Mouse (Mus musculus): ENCODE measurements around the gene Tuba1c. TPM values are rescaled to one million over a fixed set of nuclear protein-coding genes. Genes with fewer than 3 reads are reported as not detected.
A peak's percentile ranks its signal among the peaks of the same experiment; 100 is the strongest.

Gene Tuba1c
- polyA plus RNA-seq (2015; fragmentation: Nextera tagmentation; extraction: Ambion mirVana), result 130 and 149 TPM in 2 replicates

DNA sequence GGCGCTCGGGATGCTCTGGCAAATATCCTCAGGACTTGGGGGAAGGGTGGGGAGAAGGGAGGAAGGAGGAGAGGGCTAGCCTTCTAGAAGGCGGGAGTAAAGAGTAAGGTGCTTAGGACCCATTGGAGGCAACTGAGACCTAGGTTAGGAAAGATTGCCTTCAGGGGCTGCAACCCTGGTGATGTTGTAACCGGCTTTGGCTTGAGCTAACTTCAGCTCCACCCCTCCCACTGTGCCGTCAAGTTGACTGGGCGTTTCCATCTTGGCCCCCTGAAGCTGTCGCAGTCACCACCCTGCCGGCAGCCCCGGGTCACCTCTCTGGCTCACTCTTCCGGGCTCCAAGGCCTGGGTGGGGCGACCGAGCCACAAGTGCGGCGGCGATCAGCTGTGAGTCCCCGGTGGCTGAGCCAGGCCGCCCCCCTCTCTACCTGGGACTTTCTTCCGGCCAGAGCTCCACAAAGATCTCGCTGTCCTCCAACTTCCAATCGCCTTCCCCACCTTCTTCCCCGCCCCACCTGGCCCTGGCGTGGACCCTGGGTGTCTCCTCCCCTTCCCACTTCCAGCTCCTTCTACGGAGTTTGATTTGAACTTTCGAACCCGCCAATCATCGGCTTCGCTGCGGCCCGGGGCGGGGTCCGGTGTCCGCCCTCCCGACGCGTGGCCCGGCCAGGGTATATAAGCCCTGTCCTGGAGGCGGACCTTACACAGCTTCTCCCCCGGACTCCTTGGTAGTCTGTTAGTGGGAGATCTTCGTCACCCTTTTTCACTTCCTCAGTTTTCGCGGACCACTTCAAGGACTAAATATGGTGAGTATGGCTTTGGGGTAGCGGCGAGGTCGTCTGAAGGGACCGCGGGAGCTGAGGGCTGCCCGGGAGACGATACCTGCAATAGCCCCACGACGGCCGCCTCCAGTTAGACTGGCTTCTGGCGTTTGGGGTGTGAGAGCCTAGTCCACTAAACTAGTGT is at the start of gene Tuba1c:
Gene Tuba1c, plus strand, starts transcription at position 273 of the 966 bp plus-strand sequence.
- peak within 1 kb of the TSS; percentile 95 for H3K27ac ChIP-seq (ENCODE audit: low read length)
- no peaks in the 10 kb centered on the region for H3K27me3 ChIP-seq (ENCODE audit: control insufficient read depth, insufficient read depth, low read length)
- H3K36me3 ChIP-seq (ENCODE audit: control insufficient read depth, insufficient read depth), result peaks cover 5% of the 10 kb centered on the region
- H3K9ac ChIP-seq (ENCODE audit: low read length), result peak within 1 kb of the TSS; percentile 88
- ATAC-seq (replicated peaks; ENCODE audit: extremely low read depth, insufficient read depth, low FRiP score), result peak; percentile 88
- H3K4me1 ChIP-seq (ENCODE audit: control insufficient read depth, insufficient read depth, low read length), result peaks cover 39% of the 10 kb centered on the region
- WGBS, result under 1% methylated on average over 52 of the region's 52 CpGs
- peak within 1 kb of the TSS; percentile 70 for H3K4me2 ChIP-seq (ENCODE audit: low read depth, low read length)
- H3K4me3 ChIP-seq (ENCODE audit: low read length), result peak within 1 kb of the TSS; percentile 86
- no peaks in the 10 kb centered on the region for H3K9me3 ChIP-seq (replicated peaks; ENCODE audit: control insufficient read depth, low read length)

DNA sequence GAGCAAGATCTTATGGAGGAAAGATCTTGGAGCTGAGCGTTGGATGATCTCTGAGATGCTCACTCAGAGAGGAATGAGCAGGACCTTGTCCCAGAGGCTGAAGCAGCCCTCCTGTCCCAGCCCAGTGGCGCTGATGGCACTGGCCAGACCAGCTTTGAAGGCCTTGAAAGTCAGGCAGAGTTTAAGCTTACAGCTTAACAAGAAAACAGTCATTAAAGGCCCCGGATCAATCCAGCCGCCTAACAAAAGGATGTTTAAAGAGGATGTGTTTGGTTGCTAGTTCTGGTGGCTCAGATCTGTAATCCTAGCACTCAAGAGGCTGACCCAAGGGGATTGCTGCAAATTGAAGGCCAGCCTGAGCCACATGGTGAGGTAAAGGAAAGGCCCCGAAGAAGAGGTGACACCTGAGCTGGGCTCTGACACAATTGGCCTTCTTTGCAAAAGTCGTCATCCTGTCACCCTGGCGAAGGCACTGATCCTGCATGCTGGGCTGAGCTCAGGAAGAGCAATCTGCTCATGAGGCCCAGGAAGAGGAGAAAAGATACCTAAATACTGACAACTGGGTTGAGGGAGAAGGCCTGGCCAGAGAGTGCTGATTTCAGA is 49.6 kb upstream of the Tuba1c start:
- Histone ChIP-seq H3K36me3 (ENCODE audit: control insufficient read depth, insufficient read depth) (no peaks in the 10 kb centered on the region), H3K9ac (ENCODE audit: low read length) (no peak overlapping the region), H3K9me3 (replicated peaks; ENCODE audit: control insufficient read depth, low read length) (no peaks in the 10 kb centered on the region), H3K27me3 (ENCODE audit: control insufficient read depth, insufficient read depth, low read length) (no peaks in the 10 kb centered on the region), H3K4me3 (ENCODE audit: low read length) (no peak overlapping the region), H3K27ac (ENCODE audit: low read length) (no peak overlapping the region), H3K4me2 (ENCODE audit: low read depth, low read length) (no peak overlapping the region), H3K4me1 (ENCODE audit: control insufficient read depth, insufficient read depth, low read length) (peaks cover 29% of the 10 kb centered on the region)
- ATAC-seq (replicated peaks; ENCODE audit: extremely low read depth, insufficient read depth, low FRiP score), result no peak
- 70% methylated on average over 7 of the region's 7 CpGs for WGBS

DNA sequence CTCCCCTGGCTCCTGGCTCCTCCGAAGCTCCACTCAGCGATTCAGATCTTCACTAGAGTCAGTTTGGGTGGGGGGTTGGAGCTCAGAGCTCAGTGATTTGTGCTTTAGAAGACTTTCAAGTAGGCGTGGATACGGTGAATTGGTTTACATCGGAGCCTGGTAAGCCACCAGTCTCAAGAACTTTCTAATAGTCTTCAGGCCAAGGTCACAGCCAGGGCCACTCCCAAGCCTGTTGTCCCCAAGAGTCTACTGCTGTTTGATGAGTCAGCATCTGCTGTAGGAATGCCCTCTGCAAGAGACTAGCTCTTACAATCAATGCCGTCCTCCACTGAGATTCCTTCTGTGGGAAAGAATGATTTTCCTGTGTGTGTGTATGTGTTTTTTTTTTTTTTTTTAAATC is 47.6 kb upstream of the Tuba1c start:
- peaks cover 34% of the 10 kb centered on the region for H3K4me1 ChIP-seq (ENCODE audit: control insufficient read depth, insufficient read depth, low read length)
- H3K9ac ChIP-seq (ENCODE audit: low read length), result no peak overlapping the region
- no peak overlapping the region for H3K27ac ChIP-seq (ENCODE audit: low read length)
- H3K27me3 ChIP-seq (ENCODE audit: control insufficient read depth, insufficient read depth, low read length), result no peaks in the 10 kb centered on the region
- no peak overlapping the region for H3K4me2 ChIP-seq (ENCODE audit: low read depth, low read length)
- no peaks in the 10 kb centered on the region for H3K9me3 ChIP-seq (replicated peaks; ENCODE audit: control insufficient read depth, low read length)
- no peak overlapping the region for H3K4me3 ChIP-seq (ENCODE audit: low read length)
- no peaks in the 10 kb centered on the region for H3K36me3 ChIP-seq (ENCODE audit: control insufficient read depth, insufficient read depth)
- 79% methylated on average over 6 of the region's 6 CpGs for WGBS
- ATAC-seq (replicated peaks; ENCODE audit: extremely low read depth, insufficient read depth, low FRiP score), result no peak

DNA sequence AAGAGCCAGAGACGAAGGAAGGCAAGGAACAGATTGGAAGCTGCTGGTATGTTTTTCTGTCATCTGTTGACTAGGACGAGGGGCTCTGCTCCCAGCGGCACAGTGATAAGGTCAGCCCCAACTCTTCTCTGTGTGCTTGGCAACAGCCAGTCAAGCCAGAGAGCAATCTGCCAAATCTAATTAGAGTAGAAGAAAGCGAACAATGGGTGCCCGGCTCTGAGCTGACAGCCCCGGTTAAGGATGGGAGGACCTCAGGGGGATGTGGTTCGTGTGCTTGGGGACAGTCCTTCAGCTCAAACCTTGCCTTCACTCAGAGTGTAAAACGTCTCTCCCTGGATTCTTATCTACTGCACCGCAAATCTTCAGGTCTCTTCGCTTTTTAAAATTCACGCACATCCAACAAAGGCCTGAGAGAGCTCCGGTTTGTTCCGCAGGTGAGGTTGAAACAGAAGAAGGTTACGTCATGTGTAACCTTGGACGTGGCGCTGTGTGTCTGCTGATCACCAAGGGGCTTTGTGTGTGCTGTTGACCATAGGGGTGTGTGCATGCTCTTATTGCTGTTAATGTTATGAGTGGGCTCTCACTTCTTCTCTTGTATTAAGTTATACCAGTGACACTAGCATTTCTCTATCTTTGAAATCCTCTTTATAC is 46.1 kb upstream of the Tuba1c start:
- Histone ChIP-seq H3K4me2 (ENCODE audit: low read depth, low read length) (peak overlapping the region; percentile 34), H3K36me3 (ENCODE audit: control insufficient read depth, insufficient read depth) (no peaks in the 10 kb centered on the region), H3K9me3 (replicated peaks; ENCODE audit: control insufficient read depth, low read length) (no peaks in the 10 kb centered on the region), H3K27me3 (ENCODE audit: control insufficient read depth, insufficient read depth, low read length) (no peaks in the 10 kb centered on the region), H3K4me3 (ENCODE audit: low read length) (peak overlapping the region; percentile 31), H3K9ac (ENCODE audit: low read length) (peak overlapping the region; percentile 52), H3K27ac (ENCODE audit: low read length) (peak overlapping the region; percentile 41), H3K4me1 (ENCODE audit: control insufficient read depth, insufficient read depth, low read length) (peaks cover 35% of the 10 kb centered on the region)
- 45% methylated on average over 16 of the region's 16 CpGs for WGBS
- no peak for ATAC-seq (replicated peaks; ENCODE audit: extremely low read depth, insufficient read depth, low FRiP score)

DNA sequence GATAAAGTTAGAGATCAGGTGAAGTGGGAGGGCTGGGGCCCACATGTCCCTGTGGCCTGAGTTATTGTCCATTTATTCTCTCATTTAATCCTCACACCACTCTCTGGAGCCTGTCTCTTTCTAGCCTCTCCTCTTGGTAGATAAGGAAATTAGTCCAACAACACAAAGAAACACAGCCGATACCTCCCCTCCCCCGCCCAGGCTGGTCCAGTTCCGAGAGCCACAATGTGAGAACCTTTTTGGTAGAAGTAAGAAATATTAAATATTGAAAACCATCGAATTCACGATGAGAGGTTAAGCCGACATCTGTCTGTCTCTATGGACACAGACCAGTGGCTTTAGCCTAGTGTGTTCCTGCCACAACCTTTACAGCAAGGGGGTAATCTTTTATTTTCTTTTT is 45.0 kb upstream of the Tuba1c start:
- peaks cover 35% of the 10 kb centered on the region for H3K4me1 ChIP-seq (ENCODE audit: control insufficient read depth, insufficient read depth, low read length)
- peak overlapping the region; percentile 81 for H3K9ac ChIP-seq (ENCODE audit: low read length)
- H3K9me3 ChIP-seq (replicated peaks; ENCODE audit: control insufficient read depth, low read length), result no peaks in the 10 kb centered on the region
- WGBS, result 40% methylated on average over 6 of the region's 6 CpGs
- H3K4me2 ChIP-seq (ENCODE audit: low read depth, low read length), result peak overlapping the region; percentile 77
- peak overlapping the region; percentile 96 for H3K27ac ChIP-seq (ENCODE audit: low read length)
- ATAC-seq (replicated peaks; ENCODE audit: extremely low read depth, insufficient read depth, low FRiP score), result no peak
- no peaks in the 10 kb centered on the region for H3K27me3 ChIP-seq (ENCODE audit: control insufficient read depth, insufficient read depth, low read length)
- no peaks in the 10 kb centered on the region for H3K36me3 ChIP-seq (ENCODE audit: control insufficient read depth, insufficient read depth)
- peak overlapping the region; percentile 63; the same call in 1 of the 2 replicates for H3K4me3 ChIP-seq (ENCODE audit: low read length)

DNA sequence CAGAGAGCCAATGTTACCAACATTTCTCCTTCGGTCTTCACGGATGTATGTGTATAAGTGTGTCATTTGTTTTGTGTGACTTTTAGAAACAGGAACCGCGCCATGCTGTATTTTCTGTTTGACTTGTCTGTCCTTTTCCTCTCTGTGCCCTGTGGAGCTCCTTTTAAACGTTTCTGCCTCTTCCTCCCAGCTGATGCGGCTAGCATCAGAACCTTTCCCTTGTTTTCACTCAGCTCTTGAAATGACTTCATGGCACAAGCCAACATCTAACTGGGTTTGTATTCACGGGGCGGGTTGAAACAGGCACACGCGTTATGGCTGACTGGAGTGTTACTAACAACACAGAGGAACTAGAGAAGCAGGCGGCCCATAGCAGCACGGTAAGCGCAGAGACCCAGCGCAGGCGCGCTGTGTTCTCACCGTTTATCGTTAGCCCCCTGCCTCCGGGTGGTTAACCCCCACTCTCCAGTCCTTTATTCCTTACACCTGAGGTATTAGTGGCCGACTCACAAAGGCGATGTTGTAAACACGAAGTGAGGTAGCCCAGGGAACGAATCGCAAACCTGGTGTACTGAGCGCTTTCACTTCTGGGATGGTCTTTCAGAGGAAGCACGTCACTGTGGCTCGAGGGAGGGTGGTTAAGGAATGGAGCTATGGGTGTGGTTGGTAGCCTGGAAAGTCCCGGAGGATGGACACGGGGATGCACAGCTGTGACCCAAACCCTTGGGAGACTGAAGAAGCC is 44.3 kb upstream of the Tuba1c start:
- peak overlapping the region; percentile 81 for H3K9ac ChIP-seq (ENCODE audit: low read length)
- H3K27ac ChIP-seq (ENCODE audit: low read length), result peak overlapping the region; percentile 96
- peaks cover 35% of the 10 kb centered on the region for H3K4me1 ChIP-seq (ENCODE audit: control insufficient read depth, insufficient read depth, low read length)
- ATAC-seq (replicated peaks; ENCODE audit: extremely low read depth, insufficient read depth, low FRiP score), result peak; percentile 82
- H3K9me3 ChIP-seq (replicated peaks; ENCODE audit: control insufficient read depth, low read length), result no peaks in the 10 kb centered on the region
- H3K36me3 ChIP-seq (ENCODE audit: control insufficient read depth, insufficient read depth), result no peaks in the 10 kb centered on the region
- H3K4me2 ChIP-seq (ENCODE audit: low read depth, low read length), result peak overlapping the region; percentile 77
- H3K4me3 ChIP-seq (ENCODE audit: low read length), result peak overlapping the region; percentile 63
- no peaks in the 10 kb centered on the region for H3K27me3 ChIP-seq (ENCODE audit: control insufficient read depth, insufficient read depth, low read length)
- WGBS, result 2% methylated on average over 29 of the region's 29 CpGs

DNA sequence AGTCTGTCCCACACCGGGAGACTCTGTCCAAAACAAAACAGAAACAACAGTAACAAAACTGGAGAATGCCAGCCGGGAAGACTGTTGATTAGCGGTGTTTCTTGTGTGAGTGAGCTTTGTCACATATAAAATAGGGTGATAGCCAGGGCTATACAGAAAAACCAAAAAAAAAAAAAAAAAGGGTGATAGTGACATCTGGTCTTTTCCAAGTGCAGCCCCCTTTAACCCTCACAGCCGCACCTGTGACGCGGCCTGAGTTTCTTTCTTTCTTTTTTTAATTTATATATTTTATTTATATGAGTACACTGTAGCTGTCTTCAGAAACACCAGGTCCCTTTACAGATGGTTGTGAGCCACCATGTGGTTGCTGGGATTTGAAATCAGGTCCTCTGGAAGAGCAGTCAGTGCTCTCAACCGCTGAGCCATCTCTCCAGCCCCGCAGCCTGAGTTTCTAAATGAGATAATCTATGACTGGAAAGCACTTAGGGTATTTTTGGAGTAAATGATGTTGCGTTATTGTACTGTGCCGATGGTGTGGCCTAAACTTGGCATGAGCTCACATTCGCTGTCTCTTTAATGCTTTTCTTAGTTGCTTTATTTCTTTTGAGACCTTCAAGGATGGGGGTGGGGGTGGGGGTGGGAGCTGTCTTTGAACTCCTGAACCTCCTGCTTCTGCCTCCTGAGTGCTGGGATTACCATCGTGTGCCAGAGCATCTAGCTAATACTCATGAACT is 43.5 kb upstream of the Tuba1c start:
- H3K4me2 ChIP-seq (ENCODE audit: low read depth, low read length), result peak overlapping the region; percentile 77
- H3K9ac ChIP-seq (ENCODE audit: low read length), result peak overlapping the region; percentile 81
- H3K4me1 ChIP-seq (ENCODE audit: control insufficient read depth, insufficient read depth, low read length), result peaks cover 42% of the 10 kb centered on the region
- no peaks in the 10 kb centered on the region for H3K36me3 ChIP-seq (ENCODE audit: control insufficient read depth, insufficient read depth)
- ATAC-seq (replicated peaks; ENCODE audit: extremely low read depth, insufficient read depth, low FRiP score), result no peak
- peak overlapping the region; percentile 63 for H3K4me3 ChIP-seq (ENCODE audit: low read length)
- 23% methylated on average over 12 of the region's 12 CpGs for WGBS
- H3K27ac ChIP-seq (ENCODE audit: low read length), result peak overlapping the region; percentile 96
- H3K9me3 ChIP-seq (replicated peaks; ENCODE audit: control insufficient read depth, low read length), result no peaks in the 10 kb centered on the region
- H3K27me3 ChIP-seq (ENCODE audit: control insufficient read depth, insufficient read depth, low read length), result no peaks in the 10 kb centered on the region

DNA sequence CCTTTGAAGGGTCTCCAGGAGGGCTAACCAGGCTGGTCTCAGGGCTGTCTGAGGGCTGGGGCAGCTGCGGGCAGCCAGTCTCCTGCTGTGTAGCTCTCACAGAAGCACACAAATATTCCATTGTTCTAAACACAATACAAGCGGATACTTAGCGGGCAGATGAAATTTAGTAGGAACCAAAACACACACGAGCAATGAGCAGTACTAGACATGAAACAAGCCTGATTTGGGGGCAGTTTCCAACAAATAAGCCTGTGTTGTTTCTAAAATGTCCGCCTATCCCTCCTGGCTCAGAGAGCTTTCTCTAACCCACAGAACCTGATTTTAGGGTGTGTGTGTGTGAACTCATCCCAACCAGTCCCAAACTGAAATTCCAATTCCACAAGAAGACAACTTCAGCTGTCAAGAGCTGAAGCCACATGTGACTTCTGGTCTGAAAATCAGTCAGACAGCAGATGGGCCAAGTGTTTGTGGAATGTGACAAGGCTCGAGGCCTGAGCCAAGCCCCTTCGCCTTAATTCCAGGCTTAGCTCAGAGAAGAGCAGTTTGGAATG is 42.5 kb upstream of the Tuba1c start:
- H3K27me3 ChIP-seq (ENCODE audit: control insufficient read depth, insufficient read depth, low read length), result no peaks in the 10 kb centered on the region
- no peaks in the 10 kb centered on the region for H3K36me3 ChIP-seq (ENCODE audit: control insufficient read depth, insufficient read depth)
- H3K4me1 ChIP-seq (ENCODE audit: control insufficient read depth, insufficient read depth, low read length), result peaks cover 46% of the 10 kb centered on the region
- H3K4me3 ChIP-seq (ENCODE audit: low read length), result no peak overlapping the region
- H3K4me2 ChIP-seq (ENCODE audit: low read depth, low read length), result peak overlapping the region; percentile 27
- 24% methylated on average over 7 of the region's 7 CpGs for WGBS
- peak overlapping the region; percentile 96 for H3K27ac ChIP-seq (ENCODE audit: low read length)
- H3K9ac ChIP-seq (ENCODE audit: low read length), result peak overlapping the region; percentile 57
- 0 out of 2 replicates have a peak, but pooled peaks have one; percentile 29 for ATAC-seq (replicated peaks; ENCODE audit: extremely low read depth, insufficient read depth, low FRiP score)
- H3K9me3 ChIP-seq (replicated peaks; ENCODE audit: control insufficient read depth, low read length), result no peaks in the 10 kb centered on the region
